Mouse (Mus musculus): ENCODE measurements at regions not wholly inside any gene's neighbourhood (a gene's known extent, or its start where the extent isn't known, plus 50 kb on each side); places are given as distances from the start of the nearest gene placed in this dataset.

GRCm38 (mm10) chr17:66233451-66233951, 110.2 kb downstream of the Ddx11 start:
- TF ChIP-seq POLR2A (IDR thresholded peaks at IDR 0.05; ENCODE audit: control insufficient read depth, extremely low read depth, insufficient read depth, low read length, poor library complexity) (no peak), CTCF (IDR thresholded peaks at IDR 0.05; ENCODE audit: borderline replicate concordance, control insufficient read depth, extremely low read depth, insufficient read depth, low read length, poor library complexity) (no peak)

Data from thymus, adult 2 months (tissue).